Mouse (Mus musculus): ENCODE results near the gene AI837181. TPM values are rescaled to one million over a fixed set of nuclear protein-coding genes. Genes with fewer than 3 reads are reported as not detected.
"Not testable (repeated sequence)": the region's sequence is repeated elsewhere in the genome, so short reads cannot be mapped to it uniquely, and the experiment has no call there.

The AI837181 gene
- polyA plus RNA-seq, 1 experiment from 2014 or later: 35.0 TPM

DNA sequence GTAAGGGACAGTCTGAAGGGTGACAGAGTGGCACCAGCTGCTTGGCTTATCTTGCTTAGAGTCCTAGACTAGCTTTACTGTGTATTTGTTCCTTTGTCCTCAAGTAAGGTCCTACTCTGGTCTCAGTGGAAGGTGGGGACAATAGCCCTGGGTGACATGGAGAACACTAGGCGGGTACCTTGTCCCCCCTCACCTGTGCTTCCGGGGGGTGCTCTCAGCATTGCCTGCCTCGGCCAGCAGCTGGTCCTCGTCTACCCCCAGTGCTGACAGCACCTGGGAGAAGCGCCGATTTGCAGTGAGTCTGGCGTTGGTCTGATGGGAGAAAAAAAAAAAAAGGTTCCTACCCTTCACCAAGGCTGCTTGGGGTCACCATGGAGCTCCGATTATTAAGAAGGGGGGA lies 34.5 kb upstream of the AI837181 start:
- H3K4me3 ChIP-seq (ENCODE audit: control insufficient read depth in 1 of 2, insufficient read depth in 1 of 2, low read depth in 1 of 2, low read length in 2 of 2): peak overlapping the region in 1 of 2 experiments; percentile 92; a peak in 3 of 4 replicates
- ATAC-seq (ENCODE audit: insufficient number of reproducible peaks, insufficient read depth, low FRiP score, low read depth): no peak
- peaks cover 5% of the 10 kb centered on the region for H3K36me3 ChIP-seq (ENCODE audit: control insufficient read depth, insufficient read depth, low read length)
- 49% methylated on average over 8 of the region's 8 CpGs for WGBS
- H3K9ac ChIP-seq (ENCODE audit: low read length): peak overlapping the region; percentile 89; the same call in 1 of the 2 replicates
- H3K27ac ChIP-seq (replicated peaks in 1 of 2; ENCODE audit: control insufficient read depth in 1 of 2, insufficient read depth in 1 of 2, low read depth in 2 of 2, low read length in 2 of 2): peak overlapping the region; percentile 3 to 81; a peak in 2 of 4 replicates
- H3K4me1 ChIP-seq (ENCODE audit: control insufficient read depth in 2 of 2, insufficient read depth in 2 of 2, low read length in 2 of 2): peaks cover 21 to 35% of the 10 kb centered on the region in 2 experiments
- no peaks in the 10 kb centered on the region for H3K9me3 ChIP-seq (ENCODE audit: control insufficient read depth, low read length)
- H3K4me2 ChIP-seq (ENCODE audit: low read length): peak overlapping the region; percentile 84
- no peaks in the 10 kb centered on the region for H3K27me3 ChIP-seq (ENCODE audit: control insufficient read depth, insufficient read depth, low read length)

- no peaks in the 10 kb centered on the region for H3K9me3 ChIP-seq (ENCODE audit: control insufficient read depth, low read length)
- H3K36me3 ChIP-seq (ENCODE audit: control insufficient read depth, insufficient read depth, low read length): no peaks in the 10 kb centered on the region
- peak overlapping the region; percentile 74 to 80 for H3K27ac ChIP-seq (replicated peaks in 1 of 2; ENCODE audit: control insufficient read depth in 1 of 2, insufficient read depth in 1 of 2, low read depth in 2 of 2, low read length in 2 of 2)
- no peak overlapping the region for H3K4me2 ChIP-seq (ENCODE audit: low read length)
- no peak overlapping the region for H3K4me3 ChIP-seq (ENCODE audit: control insufficient read depth in 1 of 2, insufficient read depth in 1 of 2, low read depth in 1 of 2, low read length in 2 of 2)
- 21% methylated on average over 4 of the region's 4 CpGs for WGBS
- H3K9ac ChIP-seq (ENCODE audit: low read length): peak overlapping the region; percentile 38
- no peak for ATAC-seq (ENCODE audit: insufficient number of reproducible peaks, insufficient read depth, low FRiP score, low read depth)
- peaks cover 19 to 27% of the 10 kb centered on the region in 2 experiments for H3K4me1 ChIP-seq (ENCODE audit: control insufficient read depth in 2 of 2, insufficient read depth in 2 of 2, low read length in 2 of 2)
- H3K27me3 ChIP-seq (ENCODE audit: control insufficient read depth, insufficient read depth, low read length): no peaks in the 10 kb centered on the region
These were observed 32.1 kb upstream of the AI837181 start for GRCm38 (mm10) chr19:5392892-5393291.

- peaks cover 19 to 27% of the 10 kb centered on the region in 2 experiments for H3K4me1 ChIP-seq (ENCODE audit: control insufficient read depth in 2 of 2, insufficient read depth in 2 of 2, low read length in 2 of 2)
- 51% methylated on average over 10 of the region's 10 CpGs for WGBS
- no peaks in the 10 kb centered on the region for H3K36me3 ChIP-seq (ENCODE audit: control insufficient read depth, insufficient read depth, low read length)
- no peaks in the 10 kb centered on the region for H3K9me3 ChIP-seq (ENCODE audit: control insufficient read depth, low read length)
- no peak for ATAC-seq (ENCODE audit: insufficient number of reproducible peaks, insufficient read depth, low FRiP score, low read depth)
- no peak overlapping the region for H3K4me2 ChIP-seq (ENCODE audit: low read length)
- no peak overlapping the region for H3K4me3 ChIP-seq (ENCODE audit: control insufficient read depth in 1 of 2, insufficient read depth in 1 of 2, low read depth in 1 of 2, low read length in 2 of 2)
- H3K9ac ChIP-seq (ENCODE audit: low read length): no peak overlapping the region
- no peak overlapping the region for H3K27ac ChIP-seq (replicated peaks in 1 of 2; ENCODE audit: control insufficient read depth in 1 of 2, insufficient read depth in 1 of 2, low read depth in 2 of 2, low read length in 2 of 2)
- H3K27me3 ChIP-seq (ENCODE audit: control insufficient read depth, insufficient read depth, low read length): no peaks in the 10 kb centered on the region
These were observed 30.8 kb upstream of the AI837181 start for GRCm38 (mm10) chr19:5394168-5394567.

- Histone ChIP-seq H3K36me3 (ENCODE audit: control insufficient read depth, insufficient read depth, low read length) (no peaks in the 10 kb centered on the region), H3K4me3 (ENCODE audit: control insufficient read depth in 1 of 2, insufficient read depth in 1 of 2, low read depth in 1 of 2, low read length in 2 of 2) (no peak overlapping the region), H3K27ac (replicated peaks in 1 of 2; ENCODE audit: control insufficient read depth in 1 of 2, insufficient read depth in 1 of 2, low read depth in 2 of 2, low read length in 2 of 2) (no peak overlapping the region), H3K27me3 (ENCODE audit: control insufficient read depth, insufficient read depth, low read length) (no peaks in the 10 kb centered on the region), H3K4me2 (ENCODE audit: low read length) (no peak overlapping the region), H3K9me3 (ENCODE audit: control insufficient read depth, low read length) (no peaks in the 10 kb centered on the region), H3K9ac (ENCODE audit: low read length) (no peak overlapping the region), H3K4me1 (ENCODE audit: control insufficient read depth in 2 of 2, insufficient read depth in 2 of 2, low read length in 2 of 2) (peaks cover 10 to 15% of the 10 kb centered on the region in 2 experiments)
- WGBS: 69% methylated on average over 4 of the region's 4 CpGs
- ATAC-seq (ENCODE audit: insufficient number of reproducible peaks, insufficient read depth, low FRiP score, low read depth): no peak
These were observed 29.6 kb upstream of the AI837181 start for GRCm38 (mm10) chr19:5395371-5395770.

GRCm38 (mm10) chr19:5401073-5401472 lies 23.9 kb upstream of the AI837181 start:
- H3K27me3 ChIP-seq (ENCODE audit: control insufficient read depth, insufficient read depth, low read length); H3K4me3 ChIP-seq (ENCODE audit: control insufficient read depth in 1 of 2, insufficient read depth in 1 of 2, low read depth in 1 of 2, low read length in 2 of 2); H3K4me1 ChIP-seq (ENCODE audit: control insufficient read depth in 2 of 2, insufficient read depth in 2 of 2, low read length in 2 of 2); H3K36me3 ChIP-seq (ENCODE audit: control insufficient read depth, insufficient read depth, low read length); H3K4me2 ChIP-seq (ENCODE audit: low read length); H3K9me3 ChIP-seq (ENCODE audit: control insufficient read depth, low read length); H3K9ac ChIP-seq (ENCODE audit: low read length): not testable (repeated sequence)
- 0 out of 4 replicates have a peak overlapping the region, but pooled peaks of 1 of the 2 experiments have one; percentile 8 for H3K27ac ChIP-seq (replicated peaks in 1 of 2; ENCODE audit: control insufficient read depth in 1 of 2, insufficient read depth in 1 of 2, low read depth in 2 of 2, low read length in 2 of 2)
- ATAC-seq (ENCODE audit: insufficient number of reproducible peaks, insufficient read depth, low FRiP score, low read depth): 0 out of 2 replicates have a peak, but pooled peaks have one; percentile 23
- 54% methylated on average over 4 of the region's 4 CpGs for WGBS

DNA sequence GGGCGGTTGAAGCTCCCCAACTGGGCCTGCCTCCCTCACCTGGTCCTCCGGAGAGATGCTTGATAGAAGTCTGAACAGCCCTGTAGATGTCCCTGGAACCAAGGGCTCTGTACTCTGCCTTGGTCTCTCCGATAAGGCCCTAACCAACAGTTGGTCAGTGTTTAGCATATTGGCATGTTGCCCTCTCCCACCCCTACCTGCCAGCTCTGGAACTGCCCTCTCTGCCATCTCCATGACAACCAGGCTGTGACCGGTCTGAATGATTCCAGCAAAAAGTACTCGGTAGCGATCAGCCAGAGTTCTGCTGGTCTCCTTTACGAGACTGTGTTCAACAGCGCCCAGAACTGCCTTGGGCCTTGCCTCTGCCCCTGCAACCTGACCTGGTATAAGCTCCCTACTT lies 22.7 kb upstream of the AI837181 start, which contains the start of gene Tsga10ip:
TSS of gene Tsga10ip (minus strand) at position 234 of the 400 bp plus-strand sequence.
- no peak within 1 kb of the TSS for H3K27ac ChIP-seq (replicated peaks in 1 of 2; ENCODE audit: control insufficient read depth in 1 of 2, insufficient read depth in 1 of 2, low read depth in 2 of 2, low read length in 2 of 2)
- H3K36me3 ChIP-seq (ENCODE audit: control insufficient read depth, insufficient read depth, low read length): no peaks in the 10 kb centered on the region
- no peak within 1 kb of the TSS for H3K4me2 ChIP-seq (ENCODE audit: low read length)
- no peaks in the 10 kb centered on the region for H3K9me3 ChIP-seq (ENCODE audit: control insufficient read depth, low read length)
- no peak for ATAC-seq (ENCODE audit: insufficient number of reproducible peaks, insufficient read depth, low FRiP score, low read depth)
- no peak within 1 kb of the TSS for H3K4me3 ChIP-seq (ENCODE audit: control insufficient read depth in 1 of 2, insufficient read depth in 1 of 2, low read depth in 1 of 2, low read length in 2 of 2)
- H3K27me3 ChIP-seq (ENCODE audit: control insufficient read depth, insufficient read depth, low read length): no peaks in the 10 kb centered on the region
- peaks cover 3 to 5% of the 10 kb centered on the region in 2 experiments; a peak in 3 of 4 replicates for H3K4me1 ChIP-seq (ENCODE audit: control insufficient read depth in 2 of 2, insufficient read depth in 2 of 2, low read length in 2 of 2)
- WGBS: 80% methylated on average over 8 of the region's 8 CpGs
- H3K9ac ChIP-seq (ENCODE audit: low read length): no peak within 1 kb of the TSS

- Histone ChIP-seq H3K4me1 (ENCODE audit: control insufficient read depth in 2 of 2, insufficient read depth in 2 of 2, low read length in 2 of 2) (peaks cover 13 to 23% of the 10 kb centered on the region in 2 experiments), H3K27ac (replicated peaks in 1 of 2; ENCODE audit: control insufficient read depth in 1 of 2, insufficient read depth in 1 of 2, low read depth in 2 of 2, low read length in 2 of 2) (peak overlapping the region; percentile 33 to 65; a peak in 2 of 4 replicates), H3K27me3 (ENCODE audit: control insufficient read depth, insufficient read depth, low read length) (no peaks in the 10 kb centered on the region), H3K4me2 (ENCODE audit: low read length) (peak overlapping the region; percentile 68), H3K9me3 (ENCODE audit: control insufficient read depth, low read length) (no peaks in the 10 kb centered on the region), H3K36me3 (ENCODE audit: control insufficient read depth, insufficient read depth, low read length) (no peaks in the 10 kb centered on the region), H3K9ac (ENCODE audit: low read length) (peak overlapping the region; percentile 74), H3K4me3 (ENCODE audit: control insufficient read depth in 1 of 2, insufficient read depth in 1 of 2, low read depth in 1 of 2, low read length in 2 of 2) (peak overlapping the region; percentile 31 to 41)
- 15% methylated on average over 7 of the region's 7 CpGs for WGBS
- no peak for ATAC-seq (ENCODE audit: insufficient number of reproducible peaks, insufficient read depth, low FRiP score, low read depth)
These were observed 19.0 kb upstream of the AI837181 start for GRCm38 (mm10) chr19:5405924-5406323.

Data from heart, embryonic 14.5 days (tissue).